Mouse (Mus musculus) testis, adult 2 months (tissue): ENCODE measurements around the gene Sostdc1.

Experiments
- CTCF ChIP-seq: fragments of 200-500 bp; IDR thresholded peaks from 2 replicates; pipeline ENCODE4 v1.5.1; 2012; ENCODE audit warnings: low read depth, mild to moderate bottlenecking, inconsistent platforms, low read length, moderate library complexity; ENCODE audit not compliant: control insufficient read depth, insufficient read depth, insufficient replicate concordance
- POLR2A ChIP-seq: fragments of 200-500 bp; IDR thresholded peaks from 2 replicates; pipeline ENCODE4 v1.6.1; 2012; ENCODE audit warnings: low read depth, mild to moderate bottlenecking, inconsistent platforms, low read length, moderate library complexity; ENCODE audit not compliant: control insufficient read depth

- TF ChIP-seq CTCF (no peak), POLR2A (no peak)
These were observed 11.6 kb upstream of the Sostdc1 start for GRCm38 (mm10) chr12:36302326-36302725.
